Mouse (Mus musculus) hematopoietic multipotent progenitor cell, adult 10-12 weeks (in vitro differentiated cells): ENCODE measurements around the gene Agmat. TPM values are rescaled to one million over a fixed set of nuclear protein-coding genes. Genes with fewer than 3 reads are reported as not detected.

ENCODE experiments used
- polyA plus RNA-seq: library from polyadenylated mRNA; stranded (reverse); fragments of >175 nt; gene quantifications from 2 replicates; pipeline ENCODE4 v1.2.3, GENCODE M21; 2012; ENCODE audit warnings: low replicate concordance

Agmat gene
- polyA plus RNA-seq: not detected in 2 replicates

DNA sequence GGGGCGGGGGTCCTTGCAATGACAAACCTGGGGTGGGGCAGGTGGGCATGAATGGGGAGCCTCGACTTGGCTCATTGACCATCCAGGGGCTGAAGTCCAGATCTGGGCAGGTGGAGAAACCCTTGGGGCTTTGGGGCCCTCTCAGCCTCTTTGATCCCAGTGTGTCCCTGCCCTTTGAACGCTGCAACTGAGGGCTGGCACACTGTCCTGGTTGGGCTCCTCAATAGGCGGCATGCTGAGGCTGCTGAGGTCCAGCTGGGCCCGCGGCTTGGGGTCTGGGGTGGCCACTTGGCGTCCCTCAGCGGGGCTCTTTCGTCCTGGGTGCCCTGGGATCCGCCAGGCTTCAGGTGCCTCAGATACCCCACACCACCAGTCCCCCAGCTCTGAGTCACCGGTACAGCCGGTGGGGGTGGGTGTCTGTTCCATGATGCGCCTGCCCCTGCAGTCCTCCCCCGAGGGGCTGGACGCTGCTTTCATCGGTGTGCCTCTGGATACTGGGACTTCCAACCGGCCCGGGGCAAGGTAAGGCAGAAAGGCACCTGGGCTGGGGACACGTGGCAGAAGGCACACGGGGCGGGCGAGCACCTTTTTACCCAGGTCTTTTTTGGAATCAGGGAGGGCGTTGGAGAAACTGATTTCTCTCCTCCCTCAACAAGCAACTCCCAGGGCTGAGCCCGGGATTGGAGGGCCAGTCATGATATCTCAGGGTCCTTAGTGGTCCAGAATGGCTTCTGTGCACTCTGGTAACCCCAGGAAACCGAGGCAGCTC is at the start of gene Agmat:
Gene Agmat, plus strand, starts transcription at position 95 of the 769 bp plus-strand sequence.

GRCm38 (mm10) chr4:141722731-141723672 is 23.5 kb upstream of the Agmat start, which contains the start of gene Ddi2:
Gene Ddi2 (minus strand): TSS chr4:141723419.

GRCm38 (mm10) chr4:141790524-141790990 is 44.1 kb downstream of the Agmat start, which contains the start of gene Dnajc16:
Gene Dnajc16 (minus strand): TSS chr4:141790931.

GRCm38 (mm10) chr4:141793282-141794151 is 47.0 kb downstream of the Agmat start, which contains the start of gene Casp9:
Gene Casp9 (plus strand): TSS chr4:141793612.

Other genes starting within 250 kb of the Agmat start
- gene Spen, start 208.1 kb upstream of the Agmat start, polyA plus RNA-seq: 137 and 294 TPM in 2 replicates
- gene Fblim1, start 140.6 kb upstream of the Agmat start, polyA plus RNA-seq: 0.08 TPM in 1 of 2 replicates, not detected in the other
- gene Tmem82, start 128.0 kb upstream of the Agmat start, polyA plus RNA-seq: 0.58 and 0.66 TPM in 2 replicates
- 0.04 and 0.06 TPM in 2 replicates for gene Slc25a34, start 122.9 kb upstream of the Agmat start, polyA plus RNA-seq
- 28.7 and 51.0 TPM in 2 replicates for gene Plekhm2, start 81.8 kb upstream of the Agmat start, polyA plus RNA-seq
- gene Rsc1a1, start 61.1 kb upstream of the Agmat start, polyA plus RNA-seq: 0.39 and 5.8 TPM in 2 replicates
- 8.2 and 14.6 TPM in 2 replicates for gene Ddi2, start 23.3 kb upstream of the Agmat start, polyA plus RNA-seq
- gene Dnajc16, start 44.3 kb downstream of the Agmat start, polyA plus RNA-seq: 3.6 and 3.7 TPM in 2 replicates
- gene Casp9, start 46.9 kb downstream of the Agmat start, polyA plus RNA-seq: 34.8 and 50.7 TPM in 2 replicates
- 1.2 and 1.9 TPM in 2 replicates for gene Cela2a, start 79.5 kb downstream of the Agmat start, polyA plus RNA-seq
- gene Ctrc, start 99.7 kb downstream of the Agmat start, polyA plus RNA-seq: 0.49 TPM in 1 of 2 replicates, not detected in the other
- gene Efhd2, start 128.2 kb downstream of the Agmat start, polyA plus RNA-seq: 93.0 and 163 TPM in 2 replicates